Mouse (Mus musculus): ENCODE data around the gene Cdk15. TPM values are rescaled to one million over a fixed set of nuclear protein-coding genes. Genes with fewer than 3 reads are reported as not detected.

Gene Cdk15
- 0.23 TPM in 1 of 2 replicates, not detected in the other for polyA plus RNA-seq (2012; rRNA removed)

DNA sequence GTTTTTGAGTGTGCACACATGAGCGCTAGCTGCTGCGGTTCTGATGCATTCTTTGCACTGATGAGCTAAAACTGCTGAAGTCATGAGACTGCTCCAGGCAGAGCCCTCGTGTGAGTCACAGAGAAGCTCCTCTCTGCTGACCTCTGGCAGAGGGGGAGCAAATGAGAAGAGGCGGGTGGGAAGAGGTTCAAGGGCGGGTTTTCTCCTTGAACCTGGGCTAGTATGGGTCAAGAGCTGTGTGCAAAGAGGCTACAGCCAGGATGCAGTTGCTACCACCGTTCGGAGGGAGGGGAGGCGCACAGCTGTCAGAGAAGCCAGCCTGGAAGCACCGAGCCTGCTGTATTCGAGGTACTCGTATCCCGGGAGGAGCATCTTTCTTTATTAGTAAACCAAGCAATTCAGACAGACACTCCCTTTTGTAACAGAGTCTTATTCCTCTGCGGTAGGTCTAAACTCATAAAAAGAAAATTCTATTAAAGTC is at the start of gene Cdk15:
TSS of gene Cdk15 (plus strand) at position 156 of the 481 bp plus-strand sequence.

GRCm38 (mm10) chr1:59236856-59237441 is 19.8 kb upstream of the Cdk15 start, which contains the start of gene Als2:
Gene Als2, minus strand, starts transcription at chr1:59237231.

Other genes starting within 250 kb of the Cdk15 start
- gene C2cd6, start 162.0 kb upstream of the Cdk15 start, polyA plus RNA-seq (2012; rRNA removed): not detected in 2 replicates
- gene Tmem237, start 136.5 kb upstream of the Cdk15 start, polyA plus RNA-seq (2012; rRNA removed): 4.8 and 6.0 TPM in 2 replicates
- gene Mpp4, start 93.5 kb upstream of the Cdk15 start, polyA plus RNA-seq (2012; rRNA removed): 0.76 and 1.1 TPM in 2 replicates
- gene Als2, start 19.7 kb upstream of the Cdk15 start, polyA plus RNA-seq (2012; rRNA removed): 4.9 and 6.0 TPM in 2 replicates
- 30.6 and 39.9 TPM in 2 replicates for gene Fzd7, start 225.5 kb downstream of the Cdk15 start, polyA plus RNA-seq (2012; rRNA removed)

Measured in ovary, adult 2 months (tissue).